Mouse (Mus musculus) midbrain, postnatal 0 days (tissue): Measurements from ENCODE around the gene Adgre5. TPM values are rescaled to one million over a fixed set of nuclear protein-coding genes. Genes with fewer than 3 reads are reported as not detected.

Source experiments
- ATAC-seq: fragments of 200-750 bp; cut with Nextera tagmentation; 2 replicates; pipeline ENCODE4 v1.8.0; 2017; ENCODE audit warnings: moderate number of reproducible peaks, mild to moderate bottlenecking, moderate TSS enrichment, moderate library complexity; ENCODE audit not compliant: low FRiP score
- DNase-seq: peaks from one replicate; pipeline ENCODE4 v3.0.0-alpha.2; 2015; ENCODE audit warnings: low spot score
- H3K27ac ChIP-seq: fragments of 300-500 bp; sonication (generic); 2 replicates; pipeline ENCODE4 v1.5.1; 2014; ENCODE audit warnings: low read depth, mild to moderate bottlenecking, low read length, mixed read lengths
- H3K27me3 ChIP-seq: fragments of 300-500 bp; sonication (generic); 2 replicates; pipeline ENCODE4 v1.6.1; 2014; ENCODE audit warnings: low read length, control low read depth, mixed read lengths; ENCODE audit not compliant: insufficient read depth
- H3K36me3 ChIP-seq: fragments of 300-500 bp; sonication (generic); 2 replicates; pipeline ENCODE4 v1.6.1; 2014; ENCODE audit warnings: low read length, control low read depth, mixed read lengths; ENCODE audit not compliant: insufficient read depth
- H3K4me1 ChIP-seq: fragments of 300-500 bp; sonication (generic); 2 replicates; pipeline ENCODE4 v1.6.1; 2014; ENCODE audit warnings: mild to moderate bottlenecking, control low read depth, antibody characterized with exemption, low read length, mixed read lengths; ENCODE audit not compliant: insufficient read depth
- H3K4me2 ChIP-seq: fragments of 300-500 bp; sonication (generic); 2 replicates; pipeline ENCODE4 v1.6.1; 2014; ENCODE audit warnings: low read depth, mild to moderate bottlenecking, low read length, mixed read lengths; ENCODE audit not compliant: poor library complexity, severe bottlenecking
- H3K4me3 ChIP-seq: fragments of 300-500 bp; sonication (generic); 2 replicates; pipeline ENCODE4 v1.5.1; 2014; ENCODE audit warnings: low read depth, mild to moderate bottlenecking, low read length, moderate library complexity
- H3K9ac ChIP-seq: fragments of 300-500 bp; sonication (generic); replicated peaks from 2 replicates; pipeline ENCODE4 v1.6.1; 2014; ENCODE audit warnings: mild to moderate bottlenecking, low read length, moderate library complexity, mixed read lengths; ENCODE audit not compliant: poor library complexity, severe bottlenecking
- H3K9me3 ChIP-seq: fragments of 300-500 bp; sonication (generic); 2 replicates; pipeline ENCODE4 v1.6.1; 2016; ENCODE audit warnings: low read length, control low read depth
- CTCF ChIP-seq: IDR thresholded peaks from 2 replicates; pipeline ENCODE4 v1.5.1; 2016; ENCODE audit warnings: antibody characterized with exemption, mild to moderate bottlenecking
- WGBS: fragments of 180-500 bp; shearing (Covaris S2); extraction: QIAGEN DNeasy Blood & Tissue Kit; methylation state at CpG from one replicate; pipeline ENCODE4 v1.1.7; 2014; 5-methylcytosine and 5-hydroxymethylcytosine counted together
- polyA plus RNA-seq: library from polyadenylated mRNA; unstranded; fragments of >200 nt; fragmentation: Nextera tagmentation; extraction: Ambion mirVana; gene quantifications from 2 replicates; pipeline ENCODE4 v1.2.1, GENCODE M21; 2015
- total RNA-seq: library from RNA; depleted of rRNA; stranded (reverse); fragments of >200 nt; gene quantifications from 2 replicates; pipeline ENCODE4 v1.2.3, GENCODE M21; 2014

Gene Adgre5
- total and polyA plus RNA-seq, 2 experiments from 2014 or later: 8.3 to 24.3 TPM

- TF ChIP-seq CTCF: no peak
- Histone ChIP-seq H3K4me3 (peak overlapping the region; percentile 70), H3K4me2 (peak overlapping the region; percentile 92), H3K9me3 (no peaks in the 10 kb centered on the region), H3K36me3 (peaks cover 12% of the 10 kb centered on the region), H3K27me3 (no peaks in the 10 kb centered on the region), H3K27ac (peak overlapping the region; percentile 94), H3K4me1 (no peaks in the 10 kb centered on the region), H3K9ac (peak overlapping the region; percentile 77)
- DNase-seq (no peak), ATAC-seq (no peak; the same call in 1 of the 2 replicates)
- under 1% methylated on average over 17 of the region's 17 CpGs for WGBS
Measured at GRCm38 (mm10) chr8:83715771-83716170, 25.4 kb downstream of the Adgre5 start.

- TF ChIP-seq CTCF: no peak
- ATAC-seq (peak; percentile 99), DNase-seq (peak; percentile 99)
- Histone ChIP-seq H3K27me3 (no peaks in the 10 kb centered on the region), H3K9me3 (no peaks in the 10 kb centered on the region), H3K4me3 (peak within 1 kb of the TSS; percentile 70), H3K4me1 (no peaks in the 10 kb centered on the region), H3K27ac (peak within 1 kb of the TSS; percentile 94), H3K36me3 (peaks cover 6% of the 10 kb centered on the region; the same call in 1 of the 2 replicates), H3K9ac (peak within 1 kb of the TSS; percentile 77), H3K4me2 (peak within 1 kb of the TSS; percentile 92)
- under 1% methylated on average over 61 of the region's 63 CpGs for WGBS
Measured at GRCm38 (mm10) chr8:83715031-83715690, 26.0 kb downstream of the Adgre5 start, which contains the start of gene Ddx39. Ddx39 (plus strand) TSS chr8:83715177.

GRCm38 (mm10) chr8:83714676-83715030 lies 26.5 kb downstream of the Adgre5 start:
- H3K4me3 ChIP-seq: peak overlapping the region; percentile 70
- no peak for ATAC-seq
- no peak for DNase-seq
- no peak overlapping the region for H3K9ac ChIP-seq
- H3K27me3 ChIP-seq: no peaks in the 10 kb centered on the region
- TF ChIP-seq CTCF: no peak
- peak overlapping the region; percentile 40 for H3K4me2 ChIP-seq
- 17% methylated on average over 8 of the region's 8 CpGs for WGBS
- H3K27ac ChIP-seq: 0 out of 2 replicates have a peak overlapping the region, but pooled peaks have one; percentile 47
- no peaks in the 10 kb centered on the region for H3K9me3 ChIP-seq
- 0 out of 2 replicates have a peak, but pooled peaks cover 5% of the 10 kb centered on the region for H3K36me3 ChIP-seq
- no peaks in the 10 kb centered on the region for H3K4me1 ChIP-seq

GRCm38 (mm10) chr8:83707554-83707953 lies 33.6 kb downstream of the Adgre5 start:
- Histone ChIP-seq H3K4me3 (no peak overlapping the region), H3K27ac (no peak overlapping the region), H3K4me1 (no peaks in the 10 kb centered on the region), H3K9me3 (no peaks in the 10 kb centered on the region), H3K27me3 (no peaks in the 10 kb centered on the region), H3K36me3 (no peaks in the 10 kb centered on the region), H3K9ac (no peak overlapping the region), H3K4me2 (no peak overlapping the region)
- no peak for TF ChIP-seq CTCF
- 73% methylated on average over 8 of the region's 8 CpGs for WGBS
- no peak for DNase-seq
- no peak for ATAC-seq

- TF ChIP-seq CTCF: no peak
- Histone ChIP-seq H3K36me3 (no peaks in the 10 kb centered on the region), H3K9me3 (no peaks in the 10 kb centered on the region), H3K4me2 (no peak overlapping the region), H3K27me3 (no peaks in the 10 kb centered on the region), H3K4me1 (no peaks in the 10 kb centered on the region), H3K4me3 (no peak overlapping the region), H3K27ac (no peak overlapping the region), H3K9ac (no peak overlapping the region)
- DNase-seq (no peak), ATAC-seq (no peak)
- WGBS: 58% methylated on average over 5 of the region's 5 CpGs
Measured at GRCm38 (mm10) chr8:83706411-83706810, 34.7 kb downstream of the Adgre5 start.

- H3K9me3 ChIP-seq: no peaks in the 10 kb centered on the region
- DNase-seq (no peak), ATAC-seq (no peak)
- no peaks in the 10 kb centered on the region for H3K27me3 ChIP-seq
- H3K27ac ChIP-seq: no peak overlapping the region
- H3K9ac ChIP-seq: no peak overlapping the region
- no peaks in the 10 kb centered on the region for H3K36me3 ChIP-seq
- TF ChIP-seq CTCF: no peak
- whole genome bisulfite sequencing: 83% methylated on average over 4 of the region's 4 CpGs
- H3K4me2 ChIP-seq: no peak overlapping the region
- no peak overlapping the region for H3K4me3 ChIP-seq
- peaks cover under 1% of the 10 kb centered on the region; the same call in 1 of the 2 replicates for H3K4me1 ChIP-seq
Measured at GRCm38 (mm10) chr8:83703426-83703825, 37.7 kb downstream of the Adgre5 start.
